Mouse (Mus musculus): ENCODE measurements at regions not wholly inside any gene's neighbourhood (a gene's known extent, or its start where the extent isn't known, plus 50 kb on each side); places are given as distances from the start of the nearest gene placed in this dataset.

DNA sequence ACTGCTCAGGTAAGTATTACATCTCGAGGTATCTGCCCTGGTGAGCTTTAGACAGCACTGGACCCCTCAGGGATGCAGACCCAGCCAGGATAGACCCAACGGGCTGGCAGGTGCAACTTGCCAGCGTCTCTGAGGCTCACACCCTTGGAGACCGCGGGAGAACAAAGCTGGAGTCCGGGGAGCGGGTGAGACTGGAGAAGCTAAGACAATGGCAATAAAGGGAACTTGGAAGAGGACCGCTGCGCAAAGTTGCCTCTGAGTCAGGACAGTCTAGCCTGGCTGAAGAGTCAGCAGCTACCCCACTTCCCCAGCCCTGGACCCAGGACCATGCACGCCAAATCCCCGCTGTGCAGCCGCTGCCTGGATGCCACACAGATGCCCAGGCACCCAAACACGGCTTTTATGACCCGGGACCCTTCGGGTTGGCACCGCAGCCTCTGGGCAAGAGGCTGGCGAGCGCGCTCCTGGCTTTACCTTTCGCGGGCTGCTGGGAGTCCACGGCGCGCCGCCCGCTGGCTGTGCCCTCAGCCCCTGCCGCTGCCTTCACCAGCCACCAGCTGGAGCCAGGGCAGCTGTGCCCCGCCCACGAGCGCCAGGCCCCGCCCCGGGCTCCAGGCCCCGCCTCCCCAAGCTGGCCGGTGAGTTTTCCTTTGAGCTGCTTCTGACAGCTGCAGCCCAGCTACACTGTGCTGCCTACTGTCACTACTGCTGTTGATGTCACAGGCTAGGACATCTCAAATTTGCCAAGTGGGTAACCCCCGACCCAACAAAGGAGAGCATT lies 353.6 kb upstream of the Rarb start:
- TF ChIP-seq ZNF384 (IDR thresholded peaks at IDR 0.05; ENCODE audit: low read depth, low read length): no peak
- TF ChIP-seq SMC3 (IDR thresholded peaks at IDR 0.05; ENCODE audit: low read depth, low read length): no peak
- no peak for TF ChIP-seq MAX (IDR thresholded peaks at IDR 0.05; ENCODE audit: low read length)
- TF ChIP-seq MXI1 (IDR thresholded peaks at IDR 0.05; ENCODE audit: low read depth, low read length): no peak
- no peak for TF ChIP-seq CTCF (conservative IDR thresholded peaks at IDR 0.05 in 1 of 2, IDR thresholded peaks at IDR 0.05 in 1 of 2; ENCODE audit: low read depth in 2 of 2, low read length in 2 of 2)

Data from CH12.LX (cell line).